ENCODE assay signal across 8 mouse cellular contexts in genomic region chr3:98427260-98427599, GRCm38 (mm10). TPM values are rescaled to one million over a fixed set of nuclear protein-coding genes. Genes with fewer than 3 reads are reported as not detected.
DNase-seq lines count a peak whose midpoint lies in the region; ATAC-seq lines count a peak whose summit lies in the region.

No protein-coding gene starts in this region.

- 2% methylated on average over 23 of the region's 23 CpGs for WGBS in kidney, embryonic 15.5 days
- under 1% methylated on average over 23 of the region's 23 CpGs for WGBS in hindbrain, embryonic 12.5 days
- WGBS in midbrain, embryonic 13.5 days, result under 1% methylated on average over 23 of the region's 23 CpGs

- H3K4me1 ChIP-seq in kidney, embryonic 15.5 days, result peaks cover 41% of the 10 kb centered on the region
- H3K4me1 ChIP-seq in brown adipose tissue, adult 24 weeks (ENCODE audit: control insufficient read depth, insufficient read depth, insufficient read length, low read length), result peaks cover 4% of the 10 kb centered on the region; the same call in 1 of the 2 replicates
- H3K4me1 ChIP-seq in hindbrain, embryonic 12.5 days, result peaks cover 24% of the 10 kb centered on the region
- peaks cover 30% of the 10 kb centered on the region for H3K4me1 ChIP-seq in midbrain, embryonic 13.5 days (replicated peaks)

- peak overlapping the region; percentile 80 for H3K27ac ChIP-seq in kidney, embryonic 15.5 days
- no peak overlapping the region for H3K27ac ChIP-seq in brown adipose tissue, adult 24 weeks (replicated peaks; ENCODE audit: low read depth, low read length)
- no peak overlapping the region for H3K27ac ChIP-seq in hindbrain, embryonic 12.5 days
- H3K27ac ChIP-seq in midbrain, embryonic 13.5 days, result no peak overlapping the region

- no peaks in the 10 kb centered on the region for H3K9me3 ChIP-seq in kidney, embryonic 15.5 days (replicated peaks)
- no peaks in the 10 kb centered on the region for H3K9me3 ChIP-seq in hindbrain, embryonic 12.5 days (replicated peaks)
- no peaks in the 10 kb centered on the region for H3K9me3 ChIP-seq in midbrain, embryonic 13.5 days

- peak overlapping the region; percentile 67 for H3K9ac ChIP-seq in kidney, embryonic 15.5 days
- H3K9ac ChIP-seq in hindbrain, embryonic 12.5 days, result peak overlapping the region; percentile 55
- peak overlapping the region; percentile 63 for H3K9ac ChIP-seq in midbrain, embryonic 13.5 days (replicated peaks)

- DNase-seq in kidney, adult 8-10 months, result no peak
- no peak for DNase-seq in urinary bladder, postnatal 14 days (ENCODE audit: low spot score)
- no peak for DNase-seq in gastrocnemius, postnatal 4 days (ENCODE audit: low spot score in 2 of 2)
- no peak for DNase-seq in embryo, embryonic 10.5 days (ENCODE audit: low spot score)

- peak overlapping the region; percentile 69 for H3K4me3 ChIP-seq in kidney, embryonic 15.5 days (replicated peaks)
- H3K4me3 ChIP-seq in brown adipose tissue, adult 24 weeks (ENCODE audit: insufficient read depth, low read depth, low read length), result peak overlapping the region; percentile 78
- peak overlapping the region; percentile 53 for H3K4me3 ChIP-seq in hindbrain, embryonic 12.5 days
- H3K4me3 ChIP-seq in midbrain, embryonic 13.5 days (replicated peaks), result peak overlapping the region; percentile 47

- peaks cover 26% of the 10 kb centered on the region for H3K27me3 ChIP-seq in kidney, embryonic 15.5 days
- H3K27me3 ChIP-seq in hindbrain, embryonic 12.5 days, result peaks cover 45% of the 10 kb centered on the region
- H3K27me3 ChIP-seq in midbrain, embryonic 13.5 days, result peaks cover 39% of the 10 kb centered on the region

- no peak for ATAC-seq in kidney, embryonic 15.5 days (replicated peaks; ENCODE audit: low FRiP score)
- ATAC-seq in hindbrain, embryonic 12.5 days (ENCODE audit: low FRiP score), result no peak; the same call in none of the 2 replicates
- no peak for ATAC-seq in midbrain, embryonic 13.5 days

- peak overlapping the region; percentile 97 for H3K4me2 ChIP-seq in kidney, embryonic 15.5 days
- peak overlapping the region; percentile 85 for H3K4me2 ChIP-seq in hindbrain, embryonic 12.5 days (replicated peaks)
- peak overlapping the region; percentile 89 for H3K4me2 ChIP-seq in midbrain, embryonic 13.5 days (replicated peaks)

- peaks cover 17% of the 10 kb centered on the region for H3K36me3 ChIP-seq in kidney, embryonic 15.5 days
- H3K36me3 ChIP-seq in hindbrain, embryonic 12.5 days, result 0 out of 2 replicates have a peak, but pooled peaks cover 3% of the 10 kb centered on the region
- peaks cover 5% of the 10 kb centered on the region for H3K36me3 ChIP-seq in midbrain, embryonic 13.5 days

RNA-seq across cellular contexts. Expression of gene Gm4450, which starts 29.7 kb away (rescaled TPM):
- polyA plus RNA-seq in kidney, embryonic 15.5 days (2015; fragmentation: Nextera tagmentation; extraction: Ambion mirVana), result 25.8 and 26.4 TPM in 2 replicates
- polyA plus RNA-seq in brown adipose tissue, adult 24 weeks (2012; ENCODE audit: insufficient read depth, insufficient read length, missing spikeins), result not detected in 2 replicates
- 0.13 TPM in 1 of 2 replicates, not detected in the other for polyA plus RNA-seq in hindbrain, embryonic 12.5 days (2016; fragmentation: Nextera tagmentation; extraction: Ambion mirVana)
- polyA plus RNA-seq in midbrain, embryonic 13.5 days (2015; fragmentation: Nextera tagmentation; extraction: Ambion mirVana), result 0.26 TPM in 1 of 2 replicates, not detected in the other
- not detected for total RNA-seq in gastrocnemius, postnatal 4 days (2021)

RNA-seq across cellular contexts. Expression of gene Zfp697, which starts 45.0 kb away (rescaled TPM):
- polyA plus RNA-seq in kidney, embryonic 15.5 days (2015; fragmentation: Nextera tagmentation; extraction: Ambion mirVana), result 14.4 and 16.6 TPM in 2 replicates
- polyA plus RNA-seq in brown adipose tissue, adult 24 weeks (2012; ENCODE audit: insufficient read depth, insufficient read length, missing spikeins), result 3.3 and 5.7 TPM in 2 replicates
- polyA plus RNA-seq in hindbrain, embryonic 12.5 days (2016; fragmentation: Nextera tagmentation; extraction: Ambion mirVana), result 9.7 and 12.0 TPM in 2 replicates
- 15.4 and 15.7 TPM in 2 replicates for polyA plus RNA-seq in midbrain, embryonic 13.5 days (2015; fragmentation: Nextera tagmentation; extraction: Ambion mirVana)
- 1 to 10 TPM; 4.0 TPM for total RNA-seq in gastrocnemius, postnatal 4 days (2021)

Comparison
In these comparisons a context has a peak if more than half of its experiments do, and no peak if none do; other contexts are left out.
1. RNA of gene Gm4450, which starts 29.7 kb away (polyA plus RNA-seq): 25.8 to 26.4 TPM in kidney, embryonic 15.5 days; 0.26 TPM in midbrain, embryonic 13.5 days, not detected in brown adipose tissue, adult 24 weeks and 0.13 TPM in hindbrain, embryonic 12.5 days; every median in the first group is over 10 times any median in the second.
2. Peak in every context shown above with its lines, with median percentiles within 50 percentile points of each other: H3K4me2 ChIP-seq, H3K4me3 ChIP-seq and H3K9ac ChIP-seq.